Mouse (Mus musculus): ENCODE data around the gene Pnldc1. TPM values are rescaled to one million over a fixed set of nuclear protein-coding genes. Genes with fewer than 3 reads are reported as not detected.
A peak's percentile ranks its signal among the peaks of the same experiment; 100 is the strongest.
"Not testable (repeated sequence)": the region's sequence is repeated elsewhere in the genome, so short reads cannot be mapped to it uniquely, and the experiment has no call there.

The Pnldc1 gene
- polyA plus RNA-seq, 3 experiments from 2014 or later: 0.66 to 1.5 TPM; not detected in 1

- no peak for ATAC-seq
Observed at GRCm38 (mm10) chr17:12906436-12906835, 3.6 kb downstream of the Pnldc1 start.

GRCm38 (mm10) chr17:12905810-12906209 lies 4.2 kb downstream of the Pnldc1 start:
- no peak for ATAC-seq

GRCm38 (mm10) chr17:12904349-12904748 lies 5.7 kb downstream of the Pnldc1 start:
- ATAC-seq: no peak

GRCm38 (mm10) chr17:12903372-12904333 lies 6.4 kb downstream of the Pnldc1 start:
- ATAC-seq: no peak

GRCm38 (mm10) chr17:12902291-12902690 lies 7.7 kb downstream of the Pnldc1 start:
- no peak for ATAC-seq

- not testable (repeated sequence) for ATAC-seq
Observed at GRCm38 (mm10) chr17:12898607-12899006, 11.4 kb downstream of the Pnldc1 start.

- no peak for ATAC-seq
Observed at GRCm38 (mm10) chr17:12897674-12898073, 12.4 kb downstream of the Pnldc1 start.

- ATAC-seq: peak; percentile 48
Observed at GRCm38 (mm10) chr17:12892033-12892432, 18.0 kb downstream of the Pnldc1 start.

- ATAC-seq: no peak
Observed at GRCm38 (mm10) chr17:12891054-12891453, 19.0 kb downstream of the Pnldc1 start.

GRCm38 (mm10) chr17:12887021-12887775 lies 22.8 kb downstream of the Pnldc1 start:
- ATAC-seq: no peak

GRCm38 (mm10) chr17:12886620-12887019 lies 23.4 kb downstream of the Pnldc1 start:
- ATAC-seq: peak; percentile 100

GRCm38 (mm10) chr17:12881216-12881615 lies 28.8 kb downstream of the Pnldc1 start:
- ATAC-seq: no peak

GRCm38 (mm10) chr17:12880178-12880577 lies 29.9 kb downstream of the Pnldc1 start:
- peak; percentile 86 for ATAC-seq

- ATAC-seq: no peak
Observed at GRCm38 (mm10) chr17:12875734-12876133, 34.3 kb downstream of the Pnldc1 start, which contains the start of gene Mrgprh. TSS of gene Mrgprh (plus strand) at chr17:12876034.

GRCm38 (mm10) chr17:12872275-12873028 lies 37.6 kb downstream of the Pnldc1 start:
- ATAC-seq: no peak

- ATAC-seq: no peak
Observed at GRCm38 (mm10) chr17:12868640-12869039, 41.4 kb downstream of the Pnldc1 start.

- no peak for ATAC-seq
Observed at GRCm38 (mm10) chr17:12868043-12868442, 42.0 kb downstream of the Pnldc1 start, which contains the start of gene Mas1. TSS of gene Mas1 (minus strand) at chr17:12868143.

- ATAC-seq: no peak
Observed at GRCm38 (mm10) chr17:12866853-12867252, 43.2 kb downstream of the Pnldc1 start.

- ATAC-seq: no peak
Observed at GRCm38 (mm10) chr17:12865407-12865806, 44.6 kb downstream of the Pnldc1 start.

GRCm38 (mm10) chr17:12864111-12864510 lies 45.9 kb downstream of the Pnldc1 start:
- ATAC-seq: no peak

- no peak for ATAC-seq
Observed at GRCm38 (mm10) chr17:12859006-12859520, 51.0 kb downstream of the Pnldc1 start.

GRCm38 (mm10) chr17:12858072-12858471 lies 52.0 kb downstream of the Pnldc1 start:
- ATAC-seq: peak; percentile 89
